Mouse (Mus musculus): ENCODE results near the gene Gldn.

Gene Gldn

GRCm38 (mm10) chr9:54286331-54286987 lies at the start of gene Gldn:
Gene Gldn, plus strand, starts transcription at chr9:54286486.
- DNase-seq (ENCODE audit: low spot score): peak; percentile 51

GRCm38 (mm10) chr9:54244869-54245665 lies 41.2 kb upstream of the Gldn start:
- no peak for DNase-seq (ENCODE audit: low spot score)

- no peak for DNase-seq (ENCODE audit: low spot score)
These were observed 21.5 kb upstream of the Gldn start for GRCm38 (mm10) chr9:54264754-54265153.

- DNase-seq (ENCODE audit: low spot score): no peak
These were observed 18.3 kb upstream of the Gldn start, which contains the start of gene Cyp19a1 for GRCm38 (mm10) chr9:54268010-54268409. Gene Cyp19a1, minus strand, starts transcription at chr9:54268110.

- DNase-seq (ENCODE audit: low spot score): no peak
These were observed 16.3 kb upstream of the Gldn start for GRCm38 (mm10) chr9:54269987-54270386.

GRCm38 (mm10) chr9:54270889-54271288 lies 15.4 kb upstream of the Gldn start:
- DNase-seq (ENCODE audit: low spot score): peak; percentile 23

GRCm38 (mm10) chr9:54275283-54275682 lies 11.0 kb upstream of the Gldn start:
- DNase-seq (ENCODE audit: low spot score): no peak

GRCm38 (mm10) chr9:54279046-54279589 lies 7.2 kb upstream of the Gldn start:
- DNase-seq (ENCODE audit: low spot score): no peak

- no peak for DNase-seq (ENCODE audit: low spot score)
These were observed 1.5 kb downstream of the Gldn start for GRCm38 (mm10) chr9:54287804-54288203.

GRCm38 (mm10) chr9:54299389-54299788 lies 13.1 kb downstream of the Gldn start:
- DNase-seq (ENCODE audit: low spot score): no peak

- DNase-seq (ENCODE audit: low spot score): no peak
These were observed 13.5 kb downstream of the Gldn start for GRCm38 (mm10) chr9:54299792-54300191.

GRCm38 (mm10) chr9:54301255-54301654 lies 15.0 kb downstream of the Gldn start:
- no peak for DNase-seq (ENCODE audit: low spot score)

- no peak for DNase-seq (ENCODE audit: low spot score)
These were observed 21.9 kb downstream of the Gldn start for GRCm38 (mm10) chr9:54308209-54308608.

GRCm38 (mm10) chr9:54308751-54309358 lies 22.6 kb downstream of the Gldn start:
- no peak for DNase-seq (ENCODE audit: low spot score)

- DNase-seq (ENCODE audit: low spot score): no peak
These were observed 30.1 kb downstream of the Gldn start for GRCm38 (mm10) chr9:54316363-54316762.

GRCm38 (mm10) chr9:54323456-54323855 lies 37.2 kb downstream of the Gldn start:
- DNase-seq (ENCODE audit: low spot score): no peak

GRCm38 (mm10) chr9:54329201-54329600 lies 42.9 kb downstream of the Gldn start:
- no peak for DNase-seq (ENCODE audit: low spot score)

GRCm38 (mm10) chr9:54335582-54335981 lies 49.3 kb downstream of the Gldn start:
- DNase-seq (ENCODE audit: low spot score): no peak

- peak; percentile 16 for DNase-seq (ENCODE audit: low spot score)
These were observed 50.4 kb downstream of the Gldn start for GRCm38 (mm10) chr9:54336532-54337144.

- no peak for DNase-seq (ENCODE audit: low spot score)
These were observed 55.7 kb downstream of the Gldn start for GRCm38 (mm10) chr9:54342026-54342425.

- no peak for DNase-seq (ENCODE audit: low spot score)
These were observed 70.5 kb downstream of the Gldn start for GRCm38 (mm10) chr9:54356756-54357155.
